Mouse (Mus musculus): Measurements from ENCODE around the gene Fzr1. TPM values are rescaled to one million over a fixed set of nuclear protein-coding genes. Genes with fewer than 3 reads are reported as not detected.

The Fzr1 gene
- polyA plus RNA-seq, 1 experiment from 2014 or later = 132 TPM

DNA sequence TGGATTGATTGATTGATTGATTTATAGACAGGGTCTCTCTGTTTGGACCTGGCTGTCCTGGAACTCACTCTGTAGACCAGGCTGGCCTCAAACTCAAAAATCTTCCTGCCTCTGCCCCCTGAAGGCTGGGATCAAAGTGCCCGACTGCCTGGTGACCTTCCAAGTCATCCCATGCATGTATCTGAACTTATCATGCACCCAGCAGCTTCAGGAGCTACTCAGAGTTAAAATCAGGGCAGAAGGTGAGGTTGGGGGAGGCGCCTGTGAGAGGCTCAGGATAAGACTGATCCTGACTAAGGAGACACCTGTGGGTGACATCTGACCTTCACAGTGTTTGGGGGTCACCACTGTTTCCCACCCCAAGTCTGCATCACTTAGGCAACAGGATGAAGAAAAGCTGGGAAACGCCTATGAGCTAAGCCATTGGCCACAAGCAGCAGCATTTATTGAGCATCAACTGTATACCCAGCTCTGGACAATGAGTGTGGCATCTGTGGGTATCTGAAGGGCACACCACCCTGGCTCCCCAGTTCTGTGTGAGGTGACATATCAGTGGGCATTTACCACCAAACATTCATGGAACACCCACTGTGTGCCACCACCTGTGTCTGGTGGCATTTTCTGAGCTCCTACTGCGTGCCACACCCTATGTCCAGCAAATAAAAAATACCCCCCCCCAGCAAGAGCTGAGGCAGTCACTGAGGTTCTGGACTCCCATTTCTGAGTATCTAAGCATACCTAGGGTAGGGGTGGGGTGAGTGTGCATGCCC lies 45.3 kb upstream of the Fzr1 start:
- no peak overlapping the region for H3K27ac ChIP-seq (ENCODE audit: low read depth, low read length)
- DNase-seq (ENCODE audit: low spot score) (peak; percentile 43), ATAC-seq (replicated peaks; ENCODE audit: low FRiP score) (no peak)
- WGBS = 80% methylated on average over 4 of the region's 4 CpGs
- peaks cover 14% of the 10 kb centered on the region for H3K4me1 ChIP-seq (replicated peaks; ENCODE audit: control insufficient read depth, insufficient read depth, low read length)
- no peak overlapping the region for H3K4me2 ChIP-seq (ENCODE audit: low read depth, low read length, severe bottlenecking)
- no peaks in the 10 kb centered on the region for H3K9me3 ChIP-seq (ENCODE audit: control insufficient read depth, low read length)
- H3K9ac ChIP-seq (ENCODE audit: low read length) = no peak overlapping the region
- H3K27me3 ChIP-seq (ENCODE audit: control insufficient read depth, insufficient read depth, low read length) = peaks cover 44% of the 10 kb centered on the region
- H3K36me3 ChIP-seq (ENCODE audit: control insufficient read depth, insufficient read depth, low read length) = no peaks in the 10 kb centered on the region; the same call in 1 of the 2 replicates
- H3K4me3 ChIP-seq (ENCODE audit: low read depth, low read length) = no peak overlapping the region

GRCm38 (mm10) chr10:81422661-81423217 lies 44.4 kb upstream of the Fzr1 start:
- H3K9ac ChIP-seq (ENCODE audit: low read length) = no peak overlapping the region
- H3K4me1 ChIP-seq (replicated peaks; ENCODE audit: control insufficient read depth, insufficient read depth, low read length) = peaks cover 17% of the 10 kb centered on the region
- H3K36me3 ChIP-seq (ENCODE audit: control insufficient read depth, insufficient read depth, low read length) = no peaks in the 10 kb centered on the region; the same call in 1 of the 2 replicates
- H3K4me3 ChIP-seq (ENCODE audit: low read depth, low read length) = no peak overlapping the region
- DNase-seq (ENCODE audit: low spot score) = no peak
- H3K27ac ChIP-seq (ENCODE audit: low read depth, low read length) = no peak overlapping the region
- no peaks in the 10 kb centered on the region for H3K9me3 ChIP-seq (ENCODE audit: control insufficient read depth, low read length)
- 88% methylated on average over 3 of the region's 3 CpGs for WGBS
- no peak overlapping the region for H3K4me2 ChIP-seq (ENCODE audit: low read depth, low read length, severe bottlenecking)
- H3K27me3 ChIP-seq (ENCODE audit: control insufficient read depth, insufficient read depth, low read length) = peaks cover 36% of the 10 kb centered on the region
- no peak for ATAC-seq (replicated peaks; ENCODE audit: low FRiP score)

GRCm38 (mm10) chr10:81422191-81422590 lies 43.9 kb upstream of the Fzr1 start:
- Histone ChIP-seq H3K9me3 (ENCODE audit: control insufficient read depth, low read length) (no peaks in the 10 kb centered on the region), H3K4me1 (replicated peaks; ENCODE audit: control insufficient read depth, insufficient read depth, low read length) (peaks cover 18% of the 10 kb centered on the region), H3K4me2 (ENCODE audit: low read depth, low read length, severe bottlenecking) (no peak overlapping the region), H3K27ac (ENCODE audit: low read depth, low read length) (no peak overlapping the region), H3K4me3 (ENCODE audit: low read depth, low read length) (no peak overlapping the region), H3K9ac (ENCODE audit: low read length) (no peak overlapping the region), H3K27me3 (ENCODE audit: control insufficient read depth, insufficient read depth, low read length) (peaks cover 31% of the 10 kb centered on the region), H3K36me3 (ENCODE audit: control insufficient read depth, insufficient read depth, low read length) (no peaks in the 10 kb centered on the region; the same call in 1 of the 2 replicates)
- ATAC-seq (replicated peaks; ENCODE audit: low FRiP score) (no peak), DNase-seq (ENCODE audit: low spot score) (peak; percentile 48)
- 77% methylated on average over 6 of the region's 6 CpGs for WGBS

GRCm38 (mm10) chr10:81421797-81422100 lies 43.4 kb upstream of the Fzr1 start:
- no peak overlapping the region for H3K4me3 ChIP-seq (ENCODE audit: low read depth, low read length)
- no peaks in the 10 kb centered on the region for H3K9me3 ChIP-seq (ENCODE audit: control insufficient read depth, low read length)
- no peak overlapping the region for H3K27ac ChIP-seq (ENCODE audit: low read depth, low read length)
- H3K27me3 ChIP-seq (ENCODE audit: control insufficient read depth, insufficient read depth, low read length) = peaks cover 26% of the 10 kb centered on the region
- no peak overlapping the region for H3K9ac ChIP-seq (ENCODE audit: low read length)
- peak; percentile 44 for DNase-seq (ENCODE audit: low spot score)
- no peak overlapping the region for H3K4me2 ChIP-seq (ENCODE audit: low read depth, low read length, severe bottlenecking)
- ATAC-seq (replicated peaks; ENCODE audit: low FRiP score) = no peak
- 84% methylated on average over 5 of the region's 5 CpGs for WGBS
- no peaks in the 10 kb centered on the region; the same call in 1 of the 2 replicates for H3K36me3 ChIP-seq (ENCODE audit: control insufficient read depth, insufficient read depth, low read length)
- peaks cover 21% of the 10 kb centered on the region for H3K4me1 ChIP-seq (replicated peaks; ENCODE audit: control insufficient read depth, insufficient read depth, low read length)

GRCm38 (mm10) chr10:81421041-81421796 lies 42.9 kb upstream of the Fzr1 start:
- no peak overlapping the region for H3K9ac ChIP-seq (ENCODE audit: low read length)
- ATAC-seq (replicated peaks; ENCODE audit: low FRiP score) (no peak), DNase-seq (ENCODE audit: low spot score) (no peak)
- no peak overlapping the region for H3K4me3 ChIP-seq (ENCODE audit: low read depth, low read length)
- no peak overlapping the region for H3K4me2 ChIP-seq (ENCODE audit: low read depth, low read length, severe bottlenecking)
- H3K4me1 ChIP-seq (replicated peaks; ENCODE audit: control insufficient read depth, insufficient read depth, low read length) = peaks cover 20% of the 10 kb centered on the region
- H3K36me3 ChIP-seq (ENCODE audit: control insufficient read depth, insufficient read depth, low read length) = no peaks in the 10 kb centered on the region; the same call in 1 of the 2 replicates
- 83% methylated on average over 4 of the region's 4 CpGs for WGBS
- no peaks in the 10 kb centered on the region for H3K9me3 ChIP-seq (ENCODE audit: control insufficient read depth, low read length)
- H3K27me3 ChIP-seq (ENCODE audit: control insufficient read depth, insufficient read depth, low read length) = peaks cover 21% of the 10 kb centered on the region
- no peak overlapping the region for H3K27ac ChIP-seq (ENCODE audit: low read depth, low read length)

- DNase-seq (ENCODE audit: low spot score) = peak; percentile 50
- 87% methylated on average over 40 of the region's 40 CpGs for WGBS
- no peak for ATAC-seq (replicated peaks; ENCODE audit: low FRiP score)
- H3K4me3 ChIP-seq (ENCODE audit: low read depth, low read length) = no peak overlapping the region
- H3K27me3 ChIP-seq (ENCODE audit: control insufficient read depth, insufficient read depth, low read length) = peaks cover 12% of the 10 kb centered on the region
- peaks cover 16% of the 10 kb centered on the region; the same call in 1 of the 2 replicates for H3K4me1 ChIP-seq (replicated peaks; ENCODE audit: control insufficient read depth, insufficient read depth, low read length)
- H3K4me2 ChIP-seq (ENCODE audit: low read depth, low read length, severe bottlenecking) = no peak overlapping the region
- no peaks in the 10 kb centered on the region; the same call in 1 of the 2 replicates for H3K36me3 ChIP-seq (ENCODE audit: control insufficient read depth, insufficient read depth, low read length)
- H3K9ac ChIP-seq (ENCODE audit: low read length) = no peak overlapping the region
- H3K9me3 ChIP-seq (ENCODE audit: control insufficient read depth, low read length) = no peaks in the 10 kb centered on the region
- H3K27ac ChIP-seq (ENCODE audit: low read depth, low read length) = no peak overlapping the region
Measured at GRCm38 (mm10) chr10:81420191-81420767, 42.0 kb upstream of the Fzr1 start.

DNA sequence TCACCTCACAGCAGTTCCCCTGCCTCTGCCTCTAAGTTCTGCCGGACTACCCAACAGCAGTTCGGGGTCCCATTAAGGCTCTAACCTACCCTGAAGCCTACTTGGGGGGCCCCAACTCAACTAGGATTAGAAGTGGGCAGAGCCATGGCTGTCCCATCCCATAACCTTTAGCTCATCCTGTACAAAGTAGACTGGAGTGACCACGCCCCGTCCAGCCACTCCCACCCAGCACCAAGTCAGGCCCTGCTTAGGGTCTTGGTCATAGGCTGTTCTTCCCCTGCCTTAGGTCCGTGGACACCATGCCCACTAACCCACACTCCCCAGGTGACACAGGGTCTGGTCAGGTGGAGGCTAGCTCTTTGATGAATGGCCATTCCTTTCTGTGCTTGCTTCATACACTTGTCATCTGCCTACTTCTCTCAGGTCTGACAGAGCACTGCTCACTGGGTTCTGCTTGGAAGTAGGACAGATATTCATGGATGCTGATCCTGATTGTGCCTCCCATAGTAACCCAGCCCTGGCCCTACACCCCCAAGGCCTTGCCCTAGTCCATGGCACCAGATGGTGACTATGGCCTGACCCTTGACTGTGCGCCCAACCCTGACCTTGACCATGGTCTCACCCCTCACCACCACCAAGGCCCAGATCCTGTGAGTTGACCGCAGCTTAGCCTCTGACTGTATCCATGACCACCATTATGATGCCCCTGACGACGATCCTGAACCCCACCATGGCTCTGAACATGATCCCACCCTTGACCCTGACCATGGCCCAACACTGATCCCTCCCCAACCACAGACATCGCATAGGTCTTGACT lies 41.0 kb upstream of the Fzr1 start:
- peaks cover 3% of the 10 kb centered on the region; the same call in 1 of the 2 replicates for H3K27me3 ChIP-seq (ENCODE audit: control insufficient read depth, insufficient read depth, low read length)
- H3K27ac ChIP-seq (ENCODE audit: low read depth, low read length) = no peak overlapping the region
- H3K9me3 ChIP-seq (ENCODE audit: control insufficient read depth, low read length) = no peaks in the 10 kb centered on the region
- DNase-seq (ENCODE audit: low spot score) (peak; percentile 47), ATAC-seq (replicated peaks; ENCODE audit: low FRiP score) (no peak)
- no peak overlapping the region for H3K4me3 ChIP-seq (ENCODE audit: low read depth, low read length)
- peaks cover 24% of the 10 kb centered on the region; the same call in 1 of the 2 replicates for H3K4me1 ChIP-seq (replicated peaks; ENCODE audit: control insufficient read depth, insufficient read depth, low read length)
- H3K9ac ChIP-seq (ENCODE audit: low read length) = no peak overlapping the region
- H3K36me3 ChIP-seq (ENCODE audit: control insufficient read depth, insufficient read depth, low read length) = no peaks in the 10 kb centered on the region; the same call in 1 of the 2 replicates
- H3K4me2 ChIP-seq (ENCODE audit: low read depth, low read length, severe bottlenecking) = no peak overlapping the region
- 93% methylated on average over 10 of the region's 10 CpGs for WGBS

Data from forebrain, embryonic 11.5 days (tissue).